Comparison of ENCODE assay signal across 18 mouse cellular contexts in the genomic region with DNA sequence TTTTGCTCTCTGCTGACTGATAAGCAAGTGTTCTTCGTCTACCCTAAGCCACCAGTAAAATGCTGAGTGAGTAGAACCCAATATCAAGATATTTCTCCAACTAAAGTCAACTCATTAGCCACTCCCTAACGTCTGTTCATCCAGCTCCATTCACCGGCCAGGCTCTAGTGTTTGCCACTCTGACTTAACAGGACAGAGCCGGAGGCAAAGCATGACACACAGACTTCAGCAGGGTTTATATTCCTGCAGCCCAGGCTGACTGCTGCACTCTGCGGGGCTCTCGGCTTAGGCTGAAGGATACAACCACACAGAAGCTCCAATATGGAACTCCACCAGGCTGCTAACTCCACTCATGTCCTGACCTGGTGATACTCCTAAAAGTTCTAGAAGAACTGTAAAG. TPM values are rescaled to one million over a fixed set of nuclear protein-coding genes. Genes with fewer than 3 reads are reported as not detected.
"Had no signal": no experiment of that assay in that cellular context is flagged by ENCODE, and none has a peak within 500 bp of the region (broad histone marks: within the 10 kb centered on the region; RNA-seq: fewer than 3 reads in every experiment).

No protein-coding gene starts in this region.

- H3K4me3 ChIP-seq: layer of hippocampus, adult 2 months; limb, embryonic 13.5 days; megakaryocyte, embryonic 14.5 days; midbrain, embryonic 15.5 days had no signal

- H3K9me3 ChIP-seq: limb, embryonic 13.5 days; megakaryocyte, embryonic 14.5 days; midbrain, embryonic 15.5 days had no signal

- H3K9ac ChIP-seq: limb, embryonic 13.5 days; midbrain, embryonic 15.5 days had no signal

- DNase-seq: kidney, adult 18-20 months; kidney, postnatal 10 days; kidney, postnatal 4 days; left cerebral cortex, postnatal 4 days; lung, postnatal 10 days; right cerebral cortex, adult 18-20 months; right cerebral cortex, postnatal 25 days; thymus, adult 18-20 months; thymus, postnatal 14 days had no signal

- H3K27ac ChIP-seq: layer of hippocampus, adult 2 months; limb, embryonic 13.5 days; macrophage; midbrain, embryonic 15.5 days had no signal

- H3K4me2 ChIP-seq: limb, embryonic 13.5 days; midbrain, embryonic 11.5 days; midbrain, embryonic 15.5 days had no signal

- ATAC-seq: midbrain, embryonic 15.5 days had no signal

- H3K4me1 ChIP-seq: limb, embryonic 13.5 days; megakaryocyte, embryonic 14.5 days; midbrain, embryonic 15.5 days had no signal

- H3K27me3 ChIP-seq: limb, embryonic 13.5 days; megakaryocyte, embryonic 14.5 days; midbrain, embryonic 15.5 days had no signal

RNA-seq across cellular contexts. Expression of a gene that starts 12.9 kb away (rescaled TPM):
- total RNA-seq: layer of hippocampus, postnatal 10 days had no signal
- polyA plus RNA-seq: kidney, embryonic 14.5 days; neural tube, embryonic 14.5 days had no signal
